Mouse (Mus musculus) frontal cortex, postnatal 36 days (tissue): ENCODE measurements around the gene Rhog.
A peak's percentile ranks its signal among the peaks of the same experiment; 100 is the strongest.

Experiments
- DNase-seq, 2 experiments: peaks; one replicate each; pipeline ENCODE4 v3.0.0; 2022; ENCODE audit warnings: low spot score in 2 of 2

Gene Rhog

GRCm38 (mm10) chr7:102222336-102222735, 33.5 kb downstream of the Rhog start:
- DNase-seq, result no peak

GRCm38 (mm10) chr7:102221899-102222298, 34.0 kb downstream of the Rhog start:
- no peak for DNase-seq

GRCm38 (mm10) chr7:102211071-102211470, 44.8 kb downstream of the Rhog start:
- no peak for DNase-seq

- peak; percentile 99 for DNase-seq
These were observed 45.8 kb downstream of the Rhog start, which contains the start of the genes Nup98 and Pgap2 for GRCm38 (mm10) chr7:102209756-102210721. TSS of gene Nup98 (minus strand) at chr7:102210176. TSS of gene Pgap2 (plus strand) at chr7:102210208.

- no peak for DNase-seq
These were observed 47.0 kb downstream of the Rhog start for GRCm38 (mm10) chr7:102208806-102209363.

GRCm38 (mm10) chr7:102205646-102206045, 50.2 kb downstream of the Rhog start:
- DNase-seq, result no peak

GRCm38 (mm10) chr7:102204296-102204857, 51.5 kb downstream of the Rhog start:
- no peak for DNase-seq

- no peak for DNase-seq
These were observed 54.7 kb downstream of the Rhog start for GRCm38 (mm10) chr7:102200996-102201785.

GRCm38 (mm10) chr7:102200576-102200975, 55.3 kb downstream of the Rhog start:
- no peak for DNase-seq

GRCm38 (mm10) chr7:102192356-102192755, 63.5 kb downstream of the Rhog start:
- no peak for DNase-seq
